Mouse (Mus musculus) embryonic facial prominence, embryonic 13.5 days (tissue): ENCODE data around the gene Cdc42bpg. TPM values are rescaled to one million over a fixed set of nuclear protein-coding genes. Genes with fewer than 3 reads are reported as not detected.

Experiments
- ATAC-seq: fragments of 200-750 bp; cut with Nextera tagmentation; 2 replicates; pipeline ENCODE4 v1.8.0; 2017; ENCODE audit warnings: low read depth; ENCODE audit not compliant: insufficient number of reproducible peaks, insufficient read depth, low FRiP score, low TSS enrichment
- H3K27ac ChIP-seq: fragments of 300-500 bp; sonication (generic); 2 replicates; pipeline ENCODE4 v1.5.1; 2015; ENCODE audit warnings: moderate library complexity, mild to moderate bottlenecking, inconsistent platforms
- H3K27me3 ChIP-seq: fragments of 300-500 bp; sonication (generic); 2 replicates; pipeline ENCODE4 v1.6.1; 2015; ENCODE audit warnings: mild to moderate bottlenecking, inconsistent platforms
- H3K36me3 ChIP-seq: fragments of 300-500 bp; sonication (generic); 2 replicates; pipeline ENCODE4 v1.6.1; 2015; ENCODE audit warnings: mild to moderate bottlenecking, inconsistent platforms
- H3K4me1 ChIP-seq: fragments of 300-500 bp; sonication (generic); 2 replicates; pipeline ENCODE4 v1.6.1; 2015; ENCODE audit warnings: inconsistent platforms
- H3K4me2 ChIP-seq: fragments of 300-500 bp; sonication (generic); 2 replicates; pipeline ENCODE4 v1.6.1; 2015; ENCODE audit warnings: moderate library complexity, mild to moderate bottlenecking, inconsistent platforms
- H3K4me3 ChIP-seq: fragments of 300-500 bp; sonication (generic); 2 replicates; pipeline ENCODE4 v1.5.1; 2015; ENCODE audit warnings: mild to moderate bottlenecking, inconsistent platforms
- H3K9ac ChIP-seq: fragments of 300-500 bp; sonication (generic); 2 replicates; pipeline ENCODE4 v1.6.1; 2015; ENCODE audit warnings: mild to moderate bottlenecking, inconsistent platforms
- H3K9me3 ChIP-seq: fragments of 300-500 bp; sonication (generic); 2 replicates; pipeline ENCODE4 v1.6.1; 2016; ENCODE audit warnings: inconsistent platforms
- WGBS: fragments of 180-500 bp; shearing (Covaris S2); methylation state at CpG from one replicate; pipeline ENCODE4 v1.1.7; 2015; ENCODE audit warnings: mixed read lengths; 5-methylcytosine and 5-hydroxymethylcytosine counted together
- microRNA counts: library from miRNA; unstranded; fragments of <30 nt; microRNA quantifications from one replicate; lab custom pipeline; 2016
- microRNA-seq: library from miRNA; unstranded; fragments of <30 nt; microRNA quantifications from one replicate; pipeline ENCODE4, GENCODE M21; 2016
- polyA plus RNA-seq: library from polyadenylated mRNA; unstranded; fragments of >200 nt; fragmentation: Nextera tagmentation; extraction: Ambion mirVana; gene quantifications from 2 replicates; pipeline ENCODE4 v1.2.1, GENCODE M21; 2015

Gene Cdc42bpg
- polyA plus RNA-seq, 1 experiment from 2014 or later = 0.91 TPM

GRCm38 (mm10) chr19:6364317-6364725, 58.1 kb downstream of the Cdc42bpg start:
- no peaks in the 10 kb centered on the region for H3K9me3 ChIP-seq
- peaks cover 45% of the 10 kb centered on the region for H3K36me3 ChIP-seq
- H3K4me1 ChIP-seq = peaks cover 24% of the 10 kb centered on the region
- H3K4me3 ChIP-seq = peak overlapping the region; percentile 98
- H3K27me3 ChIP-seq = no peaks in the 10 kb centered on the region
- H3K4me2 ChIP-seq = peak overlapping the region; percentile 81
- H3K9ac ChIP-seq = peak overlapping the region; percentile 99
- ATAC-seq = no peak
- under 1% methylated on average over 55 of the region's 55 CpGs for WGBS
- H3K27ac ChIP-seq = peak overlapping the region; percentile 98

GRCm38 (mm10) chr19:6364842-6365241, 58.6 kb downstream of the Cdc42bpg start:
- WGBS = 3% methylated on average over 2 of the region's 2 CpGs
- no peak overlapping the region for H3K27ac ChIP-seq
- peaks cover 51% of the 10 kb centered on the region for H3K36me3 ChIP-seq
- peaks cover 24% of the 10 kb centered on the region for H3K4me1 ChIP-seq
- no peaks in the 10 kb centered on the region for H3K27me3 ChIP-seq
- peak overlapping the region; percentile 99 for H3K9ac ChIP-seq
- ATAC-seq = no peak
- no peaks in the 10 kb centered on the region for H3K9me3 ChIP-seq
- H3K4me3 ChIP-seq = peak overlapping the region; percentile 98
- H3K4me2 ChIP-seq = peak overlapping the region; percentile 81

GRCm38 (mm10) chr19:6370175-6370574, 63.9 kb downstream of the Cdc42bpg start:
- peaks cover 95% of the 10 kb centered on the region for H3K36me3 ChIP-seq

GRCm38 (mm10) chr19:6372433-6372832, 66.2 kb downstream of the Cdc42bpg start:
- no peak overlapping the region for H3K4me2 ChIP-seq
- H3K27me3 ChIP-seq = no peaks in the 10 kb centered on the region
- no peak overlapping the region for H3K27ac ChIP-seq
- H3K4me3 ChIP-seq = no peak overlapping the region
- peaks cover 1% of the 10 kb centered on the region; the same call in 1 of the 2 replicates for H3K4me1 ChIP-seq
- WGBS = 96% methylated on average over 3 of the region's 3 CpGs
- no peak for ATAC-seq
- H3K36me3 ChIP-seq = peaks cover 95% of the 10 kb centered on the region
- H3K9ac ChIP-seq = no peak overlapping the region
- no peaks in the 10 kb centered on the region for H3K9me3 ChIP-seq

More at GRCm38 (mm10) chr19:6370175-6370574, 63.9 kb downstream of the Cdc42bpg start:
- H3K9ac ChIP-seq = no peak overlapping the region
- no peak overlapping the region for H3K27ac ChIP-seq
- no peaks in the 10 kb centered on the region for H3K27me3 ChIP-seq
- no peaks in the 10 kb centered on the region for H3K9me3 ChIP-seq
- 82% methylated on average over 2 of the region's 2 CpGs for WGBS
- ATAC-seq = no peak
- H3K4me3 ChIP-seq = no peak overlapping the region
- H3K4me1 ChIP-seq = peaks cover 16% of the 10 kb centered on the region
- no peak overlapping the region for H3K4me2 ChIP-seq

GRCm38 (mm10) chr19:6373539-6374400, 67.5 kb downstream of the Cdc42bpg start:
- H3K4me3 ChIP-seq = no peak overlapping the region
- 69% methylated on average over 12 of the region's 12 CpGs for WGBS
- H3K9ac ChIP-seq = no peak overlapping the region
- no peaks in the 10 kb centered on the region for H3K9me3 ChIP-seq
- H3K27me3 ChIP-seq = no peaks in the 10 kb centered on the region
- H3K36me3 ChIP-seq = peaks cover 96% of the 10 kb centered on the region
- H3K27ac ChIP-seq = no peak overlapping the region
- peak; percentile 54; the same call in 1 of the 2 replicates for ATAC-seq
- no peaks in the 10 kb centered on the region for H3K4me1 ChIP-seq
- no peak overlapping the region for H3K4me2 ChIP-seq

GRCm38 (mm10) chr19:6374571-6374970, 68.3 kb downstream of the Cdc42bpg start:
- Histone ChIP-seq H3K27me3 (no peaks in the 10 kb centered on the region), H3K9ac (no peak overlapping the region), H3K27ac (no peak overlapping the region), H3K4me2 (no peak overlapping the region), H3K36me3 (peaks cover 98% of the 10 kb centered on the region), H3K9me3 (no peaks in the 10 kb centered on the region), H3K4me3 (no peak overlapping the region), H3K4me1 (no peaks in the 10 kb centered on the region)
- 97% methylated on average over 10 of the region's 10 CpGs for WGBS
- ATAC-seq = no peak

MicroRNAs within 50 kb of the gene (microRNA counts, 519-probe panel; counts per million panel counts)
- 910 counts per million, percentile 45 among the panel's probes with 10 or more counts for microRNA mmu-miR-192 (lab: Ali Mortazavi, UCI)

Small RNA genes lying within 50 kb of the gene (microRNA-seq; reads per million reads assigned to microRNA genes)
- gene Mir192 = 102 reads per million, percentile 54 among the genes with 10 or more reads in this experiment
- 62.1 reads per million, percentile 47 among the genes with 10 or more reads in this experiment for gene Mir194-2
- gene Mir6989 = not detected

Other genes starting within 250 kb of the Cdc42bpg start
- gene Mrpl49, start 248.7 kb upstream of the Cdc42bpg start, polyA plus RNA-seq = 79.5 and 80.4 TPM in 2 replicates
- gene Fau, start 248.6 kb upstream of the Cdc42bpg start, polyA plus RNA-seq = 714 and 858 TPM in 2 replicates
- gene Znhit2, start 245.3 kb upstream of the Cdc42bpg start, polyA plus RNA-seq = 33.2 TPM in 2 replicates
- 21.7 and 22.0 TPM in 2 replicates for gene Tm7sf2, start 238.1 kb upstream of the Cdc42bpg start, polyA plus RNA-seq
- gene Vps51, start 229.2 kb upstream of the Cdc42bpg start, polyA plus RNA-seq = 66.6 and 74.4 TPM in 2 replicates
- gene Tmem262, start 226.4 kb upstream of the Cdc42bpg start, polyA plus RNA-seq = not detected in 2 replicates
- 1.6 and 2.1 TPM in 2 replicates for gene Gm28374, start 224.2 kb upstream of the Cdc42bpg start, polyA plus RNA-seq
- gene Zfpl1, start 221.5 kb upstream of the Cdc42bpg start, polyA plus RNA-seq = 79.1 and 81.3 TPM in 2 replicates
- 37.0 and 39.6 TPM in 2 replicates for gene Cdca5, start 221.5 kb upstream of the Cdc42bpg start, polyA plus RNA-seq
- gene AC131692.1, start 212.0 kb upstream of the Cdc42bpg start, polyA plus RNA-seq = 0.34 and 0.54 TPM in 2 replicates
- 0.55 and 5.5 TPM in 2 replicates for gene Naaladl1, start 200.7 kb upstream of the Cdc42bpg start, polyA plus RNA-seq
- 45.9 and 49.6 TPM in 2 replicates for gene Sac3d1, start 187.8 kb upstream of the Cdc42bpg start, polyA plus RNA-seq
- 38.0 and 38.3 TPM in 2 replicates for gene Snx15, start 178.2 kb upstream of the Cdc42bpg start, polyA plus RNA-seq
- 0.23 TPM in 1 of 2 replicates, not detected in the other for gene Batf2, start 165.5 kb upstream of the Cdc42bpg start, polyA plus RNA-seq
- 106 and 110 TPM in 2 replicates for gene Arl2, start 164.9 kb upstream of the Cdc42bpg start, polyA plus RNA-seq
- gene Majin, start 122.1 kb upstream of the Cdc42bpg start, polyA plus RNA-seq = not detected in 2 replicates
- gene Gpha2, start 80.1 kb upstream of the Cdc42bpg start, polyA plus RNA-seq = 3.3 and 3.8 TPM in 2 replicates
- gene Ppp2r5b, start 70.6 kb upstream of the Cdc42bpg start, polyA plus RNA-seq = 26.6 and 27.9 TPM in 2 replicates
- 10.3 and 10.5 TPM in 2 replicates for gene Atg2a, start 64.8 kb upstream of the Cdc42bpg start, polyA plus RNA-seq
- gene Ehd1, start 29.7 kb upstream of the Cdc42bpg start, polyA plus RNA-seq = 64.7 and 68.9 TPM in 2 replicates
- 91.6 and 92.4 TPM in 2 replicates for gene Men1, start 28.5 kb downstream of the Cdc42bpg start, polyA plus RNA-seq
- 13.8 and 15.3 TPM in 2 replicates for gene Map4k2, start 34.7 kb downstream of the Cdc42bpg start, polyA plus RNA-seq
- 137 and 151 TPM in 2 replicates for gene Sf1, start 57.2 kb downstream of the Cdc42bpg start, polyA plus RNA-seq
- 3.7 and 5.4 TPM in 2 replicates for gene Pygm, start 77.9 kb downstream of the Cdc42bpg start, polyA plus RNA-seq
- 32.0 and 36.1 TPM in 2 replicates for gene Rasgrp2, start 92.9 kb downstream of the Cdc42bpg start, polyA plus RNA-seq
- gene Nrxn2, start 112.3 kb downstream of the Cdc42bpg start, polyA plus RNA-seq = 2.0 and 2.1 TPM in 2 replicates
- gene Slc22a12, start 236.6 kb downstream of the Cdc42bpg start, polyA plus RNA-seq = not detected in 2 replicates